Mouse (Mus musculus) ES-Bruce4 (cell line): ENCODE measurements around the gene Slc16a7.
A peak's percentile ranks its signal among the peaks of the same experiment; 100 is the strongest.

Source experiments
- CTCF ChIP-seq: IDR thresholded peaks from one replicate; pipeline ENCODE4 v1.8.1; 2011; ENCODE audit warnings: low read depth, low read length
- EP300 ChIP-seq: IDR thresholded peaks from 2 replicates; pipeline ENCODE4 v1.6.1; 2011; ENCODE audit warnings: low read depth, low read length; ENCODE audit not compliant: insufficient read depth
- POLR2A ChIP-seq: IDR thresholded peaks from one replicate; pipeline ENCODE4 v1.8.1; 2011; ENCODE audit warnings: low read length; ENCODE audit not compliant: insufficient read depth

- TF ChIP-seq POLR2A (no peak), EP300 (no peak), CTCF (peak; percentile 65)
These were observed 124.3 kb downstream of the Slc16a7 start for GRCm38 (mm10) chr10:125264938-125265337.
